Mouse (Mus musculus) E14TG2a.4 (cell line): ENCODE measurements at regions not wholly inside any gene's neighbourhood (a gene's known extent, or its start where the extent isn't known, plus 50 kb on each side); places are given as distances from the start of the nearest gene placed in this dataset.

Experiments
- H3K27me3 ChIP-seq: 2 replicates; pipeline ENCODE4 v1.6.1; 2014; ENCODE audit warnings: low read length, control low read depth; ENCODE audit not compliant: insufficient read depth
- H3K36me3 ChIP-seq: 2 replicates; pipeline ENCODE4 v1.6.1; 2014; ENCODE audit warnings: low read length, control low read depth; ENCODE audit not compliant: insufficient read depth
- H3K4me1 ChIP-seq: replicated peaks from 2 replicates; pipeline ENCODE4 v1.6.1; 2014; ENCODE audit warnings: low read depth, low read length, control low read depth
- H3K4me3 ChIP-seq: replicated peaks from 2 replicates; pipeline ENCODE4 v1.5.1; 2014; ENCODE audit warnings: mild to moderate bottlenecking, low read length
- H3K9me3 ChIP-seq: 2 replicates; pipeline ENCODE4 v1.6.1; 2014; ENCODE audit warnings: low read length, control low read depth
- CTCF ChIP-seq: conservative IDR thresholded peaks from 2 replicates; pipeline ENCODE4 v1.5.1; 2014; ENCODE audit warnings: low read length
- NANOG ChIP-seq: IDR thresholded peaks from 2 replicates; pipeline ENCODE4 v1.6.1; 2014; ENCODE audit warnings: borderline replicate concordance, low read length, mixed read lengths
- POU5F1 ChIP-seq: IDR thresholded peaks from 2 replicates; pipeline ENCODE4 v1.6.1; 2014; ENCODE audit warnings: low read length, borderline replicate concordance

DNA sequence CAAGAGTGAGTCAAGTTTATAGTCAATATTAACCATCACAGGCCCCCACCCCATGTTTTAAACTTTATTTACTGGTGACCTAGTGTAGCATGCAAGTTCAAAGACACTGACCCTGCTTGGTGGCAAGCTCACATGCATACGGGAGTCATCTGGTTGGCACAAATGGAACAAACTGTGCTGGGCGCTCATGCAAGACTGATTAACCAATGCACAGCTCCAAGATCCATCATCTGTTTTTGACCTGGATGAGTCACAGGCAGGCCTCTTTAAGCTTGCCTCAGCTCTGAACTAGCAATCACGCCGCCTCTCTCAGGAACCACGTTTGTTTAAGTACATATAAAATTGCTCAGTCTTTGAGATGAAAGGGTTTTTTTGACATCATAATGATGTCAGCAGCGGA is 313.1 kb downstream of the Irs2 start:
- H3K27me3 ChIP-seq: no peaks in the 10 kb centered on the region
- H3K4me3 ChIP-seq: no peak overlapping the region
- H3K36me3 ChIP-seq: no peaks in the 10 kb centered on the region
- H3K9me3 ChIP-seq: no peaks in the 10 kb centered on the region
- no peaks in the 10 kb centered on the region for H3K4me1 ChIP-seq
- TF ChIP-seq CTCF: no peak
- TF ChIP-seq NANOG: no peak
- TF ChIP-seq POU5F1: no peak

DNA sequence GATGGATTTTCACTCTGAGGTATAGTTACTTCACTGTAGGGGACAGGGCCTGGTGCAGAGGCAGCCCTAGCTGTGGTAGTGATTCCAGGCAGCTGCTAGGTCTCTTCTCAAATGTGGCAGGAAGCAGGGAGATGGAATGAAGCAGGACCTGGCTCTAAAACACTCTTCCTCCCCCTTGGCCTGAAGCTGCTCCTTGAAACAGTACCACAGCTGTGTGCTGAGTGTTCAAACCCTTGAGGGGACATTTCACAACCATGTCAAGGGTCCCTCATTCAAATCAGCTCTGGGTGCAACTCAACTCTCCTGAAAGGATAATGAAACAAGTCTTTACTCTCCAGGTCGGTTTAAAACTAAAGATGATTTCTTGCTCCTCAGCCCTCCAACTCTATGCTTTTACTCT is 317.6 kb downstream of the Irs2 start:
- H3K4me1 ChIP-seq: no peaks in the 10 kb centered on the region
- H3K27me3 ChIP-seq: no peaks in the 10 kb centered on the region; the same call in 1 of the 2 replicates
- H3K9me3 ChIP-seq: no peaks in the 10 kb centered on the region
- TF ChIP-seq CTCF (no peak), POU5F1 (no peak), NANOG (no peak)
- no peaks in the 10 kb centered on the region for H3K36me3 ChIP-seq
- H3K4me3 ChIP-seq: no peak overlapping the region

DNA sequence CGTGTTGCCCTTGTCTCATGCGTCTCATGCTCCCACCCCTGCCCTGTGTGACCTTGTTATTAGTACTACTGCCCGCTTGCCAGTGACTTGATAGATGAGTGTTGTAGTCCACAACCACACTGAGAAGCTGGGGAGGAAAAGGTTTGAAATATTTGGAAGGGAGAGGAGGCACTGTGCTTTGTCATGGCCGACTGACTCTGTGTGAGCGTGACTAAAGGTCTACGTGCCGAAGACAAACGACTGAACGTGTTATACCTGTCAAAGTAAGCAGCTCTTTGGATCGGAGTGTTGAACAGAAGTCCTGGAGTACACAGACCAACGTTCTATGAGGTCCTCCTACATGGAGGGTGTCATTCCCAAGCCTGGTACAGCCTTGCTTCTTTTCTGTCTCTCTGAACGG is 318.4 kb downstream of the Irs2 start:
- no peaks in the 10 kb centered on the region for H3K36me3 ChIP-seq
- H3K4me1 ChIP-seq: no peaks in the 10 kb centered on the region
- H3K9me3 ChIP-seq: no peaks in the 10 kb centered on the region
- no peak overlapping the region for H3K4me3 ChIP-seq
- TF ChIP-seq NANOG (no peak), POU5F1 (no peak), CTCF (no peak)
- no peaks in the 10 kb centered on the region; the same call in 1 of the 2 replicates for H3K27me3 ChIP-seq

DNA sequence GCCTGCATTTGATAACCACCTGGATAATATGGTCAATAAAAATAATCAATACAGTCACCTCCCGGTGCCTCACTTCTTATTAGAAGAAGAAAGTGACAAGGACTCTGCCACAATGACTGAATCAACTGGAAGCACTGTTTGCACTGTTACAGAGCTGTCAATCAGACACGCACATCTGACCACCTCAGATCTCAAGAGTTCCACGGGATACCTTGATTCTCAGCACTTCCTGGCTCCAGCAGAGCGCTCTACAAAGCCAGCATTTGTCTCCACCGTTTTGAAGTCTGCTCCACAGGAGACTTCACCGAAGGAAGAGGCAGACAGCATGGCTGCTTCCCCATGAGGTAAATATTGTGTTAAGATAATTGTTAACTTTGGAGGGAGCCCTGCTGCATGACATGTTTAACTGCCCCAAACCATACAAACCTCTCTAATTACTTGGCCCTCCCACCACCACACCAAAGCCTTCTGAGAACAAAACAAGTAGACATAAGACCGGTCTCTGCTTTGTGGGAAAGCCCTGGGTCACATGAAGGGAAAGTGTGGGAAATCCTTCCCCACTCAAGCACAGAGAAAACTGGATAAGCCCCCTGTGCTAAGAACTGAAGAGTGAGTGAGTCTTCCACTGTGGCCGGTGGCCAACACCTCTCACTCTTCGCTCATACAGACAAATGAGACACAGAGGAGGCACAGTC is 320.2 kb downstream of the Irs2 start:
- Histone ChIP-seq H3K4me3 (no peak overlapping the region), H3K9me3 (no peaks in the 10 kb centered on the region), H3K27me3 (no peaks in the 10 kb centered on the region; the same call in 1 of the 2 replicates), H3K36me3 (no peaks in the 10 kb centered on the region), H3K4me1 (no peaks in the 10 kb centered on the region)
- no peak for TF ChIP-seq CTCF
- TF ChIP-seq POU5F1: no peak
- no peak for TF ChIP-seq NANOG
